Mouse (Mus musculus) colon, adult 2 months (tissue): Measurements from ENCODE around the gene Polr3a. TPM values are rescaled to one million over a fixed set of nuclear protein-coding genes. Genes with fewer than 3 reads are reported as not detected.

Experiments used
- polyA plus RNA-seq: library from polyadenylated mRNA; depleted of rRNA; stranded (reverse); fragments of >200 nt; gene quantifications from 2 replicates; pipeline ENCODE4 v1.2.3, GENCODE M21; 2012; rRNA removed

Polr3a gene
- 4.0 and 4.6 TPM in 2 replicates for polyA plus RNA-seq

DNA sequence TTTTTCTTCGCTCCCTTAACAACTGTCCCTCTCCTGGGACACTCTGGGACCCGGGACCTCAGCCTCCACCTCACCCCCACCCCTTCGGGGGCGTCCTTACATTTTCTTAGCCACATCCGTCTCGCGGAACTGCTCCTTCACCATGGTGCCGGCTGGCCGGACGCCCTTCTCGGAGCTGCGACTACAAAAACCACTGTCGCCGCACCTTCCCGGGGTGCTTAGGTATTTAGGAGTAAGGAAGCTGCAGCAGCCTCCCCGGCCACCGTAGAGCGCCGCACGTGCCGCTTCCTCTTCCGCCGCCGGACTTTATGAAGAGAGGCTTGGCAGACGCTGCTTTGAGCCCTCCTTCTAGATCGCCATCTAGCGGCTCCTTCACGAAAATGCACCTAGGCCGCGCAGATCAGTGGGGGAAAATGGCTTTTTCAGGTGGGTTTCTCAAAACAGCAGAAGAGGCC lies at the start of gene Polr3a, which contains the start of gene Rps24:
Polr3a (minus strand) TSS at position 286 of the 455 bp plus-strand sequence.
Rps24 (plus strand) TSS at position 353 of the 455 bp plus-strand sequence.

Other genes starting within 250 kb of the Polr3a start
- gene Dlg5, start 241.1 kb downstream of the Polr3a start, polyA plus RNA-seq: 27.7 and 36.0 TPM in 2 replicates
- gene E330034G19Rik, start 193.8 kb downstream of the Polr3a start, polyA plus RNA-seq: not detected in 2 replicates
- 423 and 571 TPM in 2 replicates for gene Rps24, start 67 bp upstream of the Polr3a start, polyA plus RNA-seq